Mouse (Mus musculus): ENCODE data around the gene Mrgprd. TPM values are rescaled to one million over a fixed set of nuclear protein-coding genes. Genes with fewer than 3 reads are reported as not detected.

The Mrgprd gene
- total and polyA plus RNA-seq, 2 experiments from 2014 or later = not detected

DNA sequence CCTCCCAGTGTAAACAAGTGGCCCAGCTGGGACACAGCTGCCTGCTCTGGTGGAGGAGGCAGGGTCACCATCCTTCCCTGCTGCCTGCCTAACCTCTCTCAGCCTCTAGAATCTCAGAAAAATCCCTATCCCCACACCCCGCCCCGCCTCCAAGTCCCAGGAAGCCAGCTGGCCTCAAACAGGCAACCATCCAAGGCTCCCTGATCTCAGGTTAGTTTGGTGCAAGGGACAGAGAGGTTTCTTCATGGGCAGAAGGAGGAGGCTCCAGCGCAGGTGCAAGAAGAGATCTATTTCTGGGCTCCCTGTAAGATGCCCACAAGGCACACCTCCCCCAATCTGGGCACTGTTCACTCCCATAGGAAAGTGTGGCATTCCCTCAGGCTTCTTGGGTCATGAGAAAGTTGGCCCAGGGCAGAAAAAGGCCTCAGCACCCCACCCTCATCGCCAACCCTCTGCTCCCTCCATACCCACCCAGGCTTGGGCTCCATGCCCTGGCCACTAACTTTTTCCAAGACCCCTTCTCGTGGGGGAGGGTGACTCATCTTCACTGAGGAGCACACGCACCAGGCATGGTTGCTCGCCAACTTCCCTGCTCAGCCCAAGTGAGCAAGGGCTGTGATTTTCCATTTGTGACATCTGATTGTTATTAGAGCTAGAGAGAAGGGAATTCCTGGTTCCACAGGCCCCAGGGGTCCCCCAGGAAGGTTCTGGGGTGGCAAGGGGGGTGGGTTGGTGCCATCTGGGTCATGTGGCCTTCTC lies 14.9 kb upstream of the Mrgprd start:
- Histone ChIP-seq H3K4me2 (ENCODE audit: low read depth, low read length) (no peak overlapping the region), H3K27me3 (ENCODE audit: control insufficient read depth, insufficient read depth, low read length) (no peaks in the 10 kb centered on the region), H3K4me3 (ENCODE audit: low read depth, low read length) (no peak overlapping the region), H3K4me1 (ENCODE audit: control insufficient read depth, insufficient read depth) (no peaks in the 10 kb centered on the region), H3K9me3 (replicated peaks; ENCODE audit: control insufficient read depth, low read length) (no peaks in the 10 kb centered on the region), H3K27ac (ENCODE audit: low read depth) (no peak overlapping the region), H3K9ac (replicated peaks; ENCODE audit: low read depth, low read length) (no peak overlapping the region), H3K36me3 (replicated peaks; ENCODE audit: control insufficient read depth, insufficient read depth, low read length) (no peaks in the 10 kb centered on the region)
- no peak for TF ChIP-seq CTCF (IDR thresholded peaks at IDR 0.05; ENCODE audit: low read depth)
- TF ChIP-seq EP300 (IDR thresholded peaks at IDR 0.05; ENCODE audit: low read depth) = no peak
- 62% methylated on average over 7 of the region's 7 CpGs for WGBS
- DNase-seq (ENCODE audit: low spot score) (no peak), ATAC-seq (ENCODE audit: insufficient read depth, low read depth) (no peak)

DNA sequence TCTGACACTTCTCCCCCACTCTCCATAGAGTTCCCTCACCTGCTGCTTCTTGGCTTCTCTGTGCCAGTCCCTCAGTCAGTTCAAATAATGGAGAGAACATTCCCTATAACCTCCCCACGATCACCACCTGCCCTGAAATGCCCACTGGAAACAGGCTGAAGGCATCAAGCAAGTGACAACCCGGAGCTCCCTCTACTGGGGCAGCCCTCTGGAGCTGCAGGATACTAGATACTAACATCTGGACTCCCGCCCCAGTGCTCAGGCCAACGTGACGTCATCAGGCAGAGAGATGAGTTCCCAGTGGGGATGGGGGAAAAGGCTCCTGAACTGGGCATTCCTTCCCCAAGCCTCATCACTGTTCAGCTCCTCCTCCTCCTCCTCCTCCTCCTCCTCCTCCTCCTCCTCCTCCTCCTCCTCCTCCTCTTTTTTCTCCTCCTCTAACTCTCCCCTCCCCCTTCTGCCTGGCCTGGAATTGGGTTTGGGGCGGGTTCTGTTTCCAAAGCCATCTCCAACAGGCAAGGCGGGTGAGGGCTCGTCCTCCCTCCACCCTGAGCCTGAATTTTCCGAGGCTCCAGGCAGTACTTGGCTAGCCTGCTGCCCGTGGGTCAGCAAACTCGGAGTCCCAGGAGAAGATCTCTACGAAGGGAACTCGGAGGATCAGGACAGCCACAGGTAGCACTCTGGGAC lies 14.2 kb upstream of the Mrgprd start, which contains the start of gene Mrgprf:
Gene Mrgprf, plus strand, starts transcription at position 508 of the 687 bp plus-strand sequence.
- H3K4me1 ChIP-seq (ENCODE audit: control insufficient read depth, insufficient read depth) = no peaks in the 10 kb centered on the region
- H3K4me3 ChIP-seq (ENCODE audit: low read depth, low read length) = peak within 1 kb of the TSS; percentile 14; the same call in 1 of the 2 replicates
- no peak within 1 kb of the TSS for H3K9ac ChIP-seq (replicated peaks; ENCODE audit: low read depth, low read length)
- H3K27ac ChIP-seq (ENCODE audit: low read depth) = peak within 1 kb of the TSS; percentile 32
- H3K4me2 ChIP-seq (ENCODE audit: low read depth, low read length) = peak within 1 kb of the TSS; percentile 7; the same call in 1 of the 2 replicates
- no peaks in the 10 kb centered on the region for H3K27me3 ChIP-seq (ENCODE audit: control insufficient read depth, insufficient read depth, low read length)
- ATAC-seq (ENCODE audit: insufficient read depth, low read depth) (no peak), DNase-seq (ENCODE audit: low spot score) (no peak)
- no peaks in the 10 kb centered on the region for H3K9me3 ChIP-seq (replicated peaks; ENCODE audit: control insufficient read depth, low read length)
- H3K36me3 ChIP-seq (replicated peaks; ENCODE audit: control insufficient read depth, insufficient read depth, low read length) = no peaks in the 10 kb centered on the region
- 31% methylated on average over 13 of the region's 13 CpGs for WGBS
- no peak for TF ChIP-seq CTCF (IDR thresholded peaks at IDR 0.05; ENCODE audit: low read depth)
- TF ChIP-seq EP300 (IDR thresholded peaks at IDR 0.05; ENCODE audit: low read depth) = no peak

DNA sequence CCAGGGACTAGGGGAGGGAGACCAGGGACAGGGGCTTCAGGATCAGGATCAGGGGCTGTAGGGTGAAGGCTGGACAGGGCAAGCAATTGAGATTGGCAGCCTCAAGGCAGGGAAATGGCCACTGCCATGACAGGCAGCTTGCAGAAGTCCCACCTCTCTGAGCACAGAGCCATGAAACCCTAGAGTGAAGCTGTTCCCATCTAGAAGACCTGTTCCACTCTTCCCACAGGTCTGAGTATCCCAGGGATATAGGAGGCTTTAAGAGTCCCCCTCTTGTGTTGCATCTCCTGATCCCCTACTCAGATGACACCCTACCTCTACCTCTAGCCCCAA lies 13.7 kb upstream of the Mrgprd start:
- DNase-seq (ENCODE audit: low spot score) = no peak
- no peak overlapping the region for H3K9ac ChIP-seq (replicated peaks; ENCODE audit: low read depth, low read length)

DNA sequence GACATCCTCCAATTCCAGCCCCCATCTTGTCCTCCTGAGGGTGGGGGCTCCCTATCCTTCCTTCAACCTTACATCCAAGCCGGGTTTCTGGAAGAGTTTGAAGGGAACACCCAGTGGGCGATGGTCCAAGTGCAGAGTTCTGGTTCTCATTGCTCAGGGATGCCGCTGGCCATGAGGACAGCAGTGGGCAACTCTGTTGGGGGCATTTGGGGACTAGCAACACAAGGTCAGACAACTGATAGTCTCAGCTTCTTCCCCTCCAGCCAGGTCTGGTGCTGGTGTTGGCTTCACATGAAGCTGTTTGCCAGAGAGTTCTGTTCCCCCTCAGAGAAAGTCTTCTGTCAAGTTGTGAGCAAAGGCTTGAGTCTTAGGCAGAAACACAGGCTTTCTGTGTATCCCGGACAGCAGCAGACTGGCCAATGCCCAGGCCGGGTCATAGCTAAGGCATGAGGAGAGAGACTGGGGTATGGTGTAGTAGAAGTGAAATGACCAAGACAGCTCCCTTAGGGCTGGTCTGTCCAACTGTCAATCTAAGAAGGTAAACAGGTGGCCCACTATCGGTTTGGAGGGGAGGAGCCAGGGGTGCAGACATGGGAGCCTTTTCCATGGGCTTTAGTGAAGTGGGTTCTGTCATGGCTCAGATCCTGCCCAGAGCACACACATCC lies 13.2 kb upstream of the Mrgprd start:
- H3K4me3 ChIP-seq (ENCODE audit: low read depth, low read length) = no peak overlapping the region; the same call in 1 of the 2 replicates
- no peaks in the 10 kb centered on the region for H3K27me3 ChIP-seq (ENCODE audit: control insufficient read depth, insufficient read depth, low read length)
- ATAC-seq (ENCODE audit: insufficient read depth, low read depth) = no peak
- no peak for DNase-seq (ENCODE audit: low spot score)
- TF ChIP-seq CTCF (IDR thresholded peaks at IDR 0.05; ENCODE audit: low read depth) = no peak
- TF ChIP-seq EP300 (IDR thresholded peaks at IDR 0.05; ENCODE audit: low read depth) = no peak
- peak overlapping the region; percentile 7; the same call in 1 of the 2 replicates for H3K4me2 ChIP-seq (ENCODE audit: low read depth, low read length)
- H3K27ac ChIP-seq (ENCODE audit: low read depth) = no peak overlapping the region
- no peaks in the 10 kb centered on the region for H3K9me3 ChIP-seq (replicated peaks; ENCODE audit: control insufficient read depth, low read length)
- H3K4me1 ChIP-seq (ENCODE audit: control insufficient read depth, insufficient read depth) = no peaks in the 10 kb centered on the region
- H3K36me3 ChIP-seq (replicated peaks; ENCODE audit: control insufficient read depth, insufficient read depth, low read length) = no peaks in the 10 kb centered on the region
- WGBS = 70% methylated on average over 6 of the region's 6 CpGs
- H3K9ac ChIP-seq (replicated peaks; ENCODE audit: low read depth, low read length) = no peak overlapping the region

More for the DNA sequence above, 13.7 kb upstream of the Mrgprd start:
- ATAC-seq (ENCODE audit: insufficient read depth, low read depth) = no peak
- Histone ChIP-seq H3K27me3 (ENCODE audit: control insufficient read depth, insufficient read depth, low read length) (no peaks in the 10 kb centered on the region), H3K36me3 (replicated peaks; ENCODE audit: control insufficient read depth, insufficient read depth, low read length) (no peaks in the 10 kb centered on the region), H3K4me3 (ENCODE audit: low read depth, low read length) (peak overlapping the region; percentile 14; the same call in 1 of the 2 replicates), H3K9me3 (replicated peaks; ENCODE audit: control insufficient read depth, low read length) (no peaks in the 10 kb centered on the region), H3K27ac (ENCODE audit: low read depth) (peak overlapping the region; percentile 32), H3K4me1 (ENCODE audit: control insufficient read depth, insufficient read depth) (no peaks in the 10 kb centered on the region), H3K4me2 (ENCODE audit: low read depth, low read length) (peak overlapping the region; percentile 7; the same call in 1 of the 2 replicates)
- TF ChIP-seq CTCF (IDR thresholded peaks at IDR 0.05; ENCODE audit: low read depth) = no peak

DNA sequence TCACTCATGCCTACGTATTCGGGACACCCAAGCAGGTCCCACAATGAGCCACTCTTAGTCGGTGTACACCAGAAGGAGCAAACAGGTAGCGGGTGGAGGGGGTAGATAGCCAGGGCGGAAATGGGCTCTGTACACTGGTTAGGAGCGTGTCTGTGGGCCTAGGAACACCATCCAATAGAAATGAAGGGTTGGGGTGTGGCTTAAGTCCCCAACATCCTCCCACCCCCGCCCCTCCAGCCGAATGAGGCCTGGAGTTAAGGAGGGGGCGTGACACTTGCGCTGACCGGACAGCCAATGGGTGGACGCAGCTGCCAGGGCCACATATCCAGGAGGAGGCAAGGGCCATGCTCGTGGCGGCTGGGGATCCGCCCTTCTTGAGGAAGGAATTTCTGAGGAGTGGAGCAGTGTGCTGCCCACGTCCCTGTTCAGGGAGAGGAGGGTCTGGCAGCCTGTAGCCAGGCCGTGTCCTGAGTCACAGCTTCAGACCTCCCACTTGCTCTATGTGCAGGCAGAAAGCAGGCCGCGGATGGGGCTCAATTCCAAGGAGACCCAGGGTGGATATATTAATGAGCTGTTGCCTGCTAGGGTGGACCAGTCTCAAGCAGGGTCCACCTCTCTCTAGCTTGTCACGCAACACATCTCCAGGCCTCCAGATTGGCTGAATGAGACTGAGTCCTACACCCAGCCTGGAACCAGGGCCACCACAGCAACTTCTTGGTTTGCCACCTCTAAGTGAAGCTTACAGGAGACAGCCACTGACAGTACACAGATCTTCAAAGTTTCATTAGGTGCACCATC lies 11.9 kb upstream of the Mrgprd start:
- no peak overlapping the region for H3K4me3 ChIP-seq (ENCODE audit: low read depth, low read length)
- DNase-seq (ENCODE audit: low spot score) (peak; percentile 61), ATAC-seq (ENCODE audit: insufficient read depth, low read depth) (peak; percentile 78)
- no peaks in the 10 kb centered on the region for H3K36me3 ChIP-seq (replicated peaks; ENCODE audit: control insufficient read depth, insufficient read depth, low read length)
- H3K9ac ChIP-seq (replicated peaks; ENCODE audit: low read depth, low read length) = no peak overlapping the region
- WGBS = 10% methylated on average over 20 of the region's 20 CpGs
- H3K9me3 ChIP-seq (replicated peaks; ENCODE audit: control insufficient read depth, low read length) = no peaks in the 10 kb centered on the region
- no peak overlapping the region for H3K27ac ChIP-seq (ENCODE audit: low read depth)
- H3K4me1 ChIP-seq (ENCODE audit: control insufficient read depth, insufficient read depth) = no peaks in the 10 kb centered on the region
- H3K27me3 ChIP-seq (ENCODE audit: control insufficient read depth, insufficient read depth, low read length) = no peaks in the 10 kb centered on the region
- peak overlapping the region; percentile 39 for H3K4me2 ChIP-seq (ENCODE audit: low read depth, low read length)
- TF ChIP-seq CTCF (IDR thresholded peaks at IDR 0.05; ENCODE audit: low read depth) (no peak), EP300 (IDR thresholded peaks at IDR 0.05; ENCODE audit: low read depth) (no peak)

Measured in heart, postnatal 0 days (tissue).